ENCODE assay signal across 11 mouse cellular contexts in the genomic region with DNA sequence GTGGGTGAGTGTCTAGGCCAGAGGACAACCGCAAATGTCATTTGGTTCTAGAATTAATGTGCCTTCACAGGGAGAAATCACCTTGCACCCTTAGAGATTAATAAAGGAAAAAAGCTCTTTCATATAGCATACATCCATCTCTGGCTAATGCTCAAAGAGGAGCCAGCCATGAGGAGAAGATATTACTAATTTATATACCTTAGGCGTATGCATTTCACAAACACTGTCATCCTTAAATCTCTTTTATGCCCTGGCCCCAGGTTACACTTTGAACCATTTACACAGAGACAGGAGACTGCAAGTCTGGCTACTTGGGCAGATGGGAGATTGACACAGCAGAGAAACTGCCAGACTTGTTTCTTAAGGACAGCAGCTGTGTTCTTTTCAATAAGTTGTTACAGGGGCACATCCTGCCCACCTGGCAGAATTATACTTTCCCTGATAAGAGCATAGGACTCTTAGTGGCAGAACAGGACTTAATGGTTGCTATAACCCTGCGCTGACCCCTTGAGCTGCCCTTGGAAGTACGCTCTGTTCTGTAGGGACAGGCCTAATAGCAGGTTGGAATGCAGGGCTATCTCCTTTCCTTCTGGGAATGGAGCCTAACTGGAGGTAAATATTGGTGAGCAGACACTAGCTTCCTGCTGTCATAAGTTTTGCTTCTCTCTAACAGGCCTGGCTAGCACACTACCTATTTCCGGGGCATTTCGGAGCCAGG. TPM values are rescaled to one million over a fixed set of nuclear protein-coding genes. Genes with fewer than 3 reads are reported as not detected.
DNase-seq lines count a peak whose midpoint lies in the region; ATAC-seq lines count a peak whose summit lies in the region.
"Had no signal": no experiment of that assay in that cellular context is flagged by ENCODE, and none has a peak within 500 bp of the region (broad histone marks: within the 10 kb centered on the region; RNA-seq: fewer than 3 reads in every experiment).

No protein-coding gene starts in this region.

- no peaks in the 10 kb centered on the region for H3K27me3 ChIP-seq in neural tube, embryonic 11.5 days (ENCODE audit: control insufficient read depth, insufficient read depth, low read length)
- H3K27me3 ChIP-seq in heart, embryonic 12.5 days (replicated peaks): no peaks in the 10 kb centered on the region
- H3K27me3 ChIP-seq in stomach, embryonic 16.5 days (ENCODE audit: control insufficient read depth, insufficient read depth, low read length): no peaks in the 10 kb centered on the region
- H3K27me3 ChIP-seq: liver, embryonic 13.5 days; midbrain, embryonic 13.5 days had no signal

- H3K36me3 ChIP-seq in neural tube, embryonic 11.5 days (ENCODE audit: control insufficient read depth, insufficient read depth, low read length): no peaks in the 10 kb centered on the region
- H3K36me3 ChIP-seq in heart, embryonic 12.5 days: no peaks in the 10 kb centered on the region
- no peaks in the 10 kb centered on the region for H3K36me3 ChIP-seq in stomach, embryonic 16.5 days (ENCODE audit: control insufficient read depth, insufficient read depth, low read length)
- H3K36me3 ChIP-seq: liver, embryonic 13.5 days; midbrain, embryonic 13.5 days had no signal

- H3K4me3 ChIP-seq in neural tube, embryonic 11.5 days (ENCODE audit: low read depth, low read length): no peak overlapping the region
- H3K4me3 ChIP-seq in heart, embryonic 12.5 days: no peak overlapping the region
- no peak overlapping the region for H3K4me3 ChIP-seq in stomach, embryonic 16.5 days (replicated peaks; ENCODE audit: low read length)
- H3K4me3 ChIP-seq: liver, embryonic 13.5 days; midbrain, embryonic 13.5 days had no signal

- no peak overlapping the region for H3K4me2 ChIP-seq in neural tube, embryonic 11.5 days (ENCODE audit: low read depth)
- H3K4me2 ChIP-seq in heart, embryonic 12.5 days: no peak overlapping the region
- no peak overlapping the region for H3K4me2 ChIP-seq in stomach, embryonic 16.5 days (ENCODE audit: low read depth, low read length)
- H3K4me2 ChIP-seq: liver, embryonic 13.5 days; midbrain, embryonic 13.5 days had no signal

- WGBS in neural tube, embryonic 11.5 days: 73% methylated on average over 6 of the region's 6 CpGs
- 64% methylated on average over 6 of the region's 6 CpGs for WGBS in heart, embryonic 12.5 days
- 54% methylated on average over 6 of the region's 6 CpGs for WGBS in stomach, embryonic 16.5 days

- peak; percentile 30 for DNase-seq in heart, adult 8-10 months (ENCODE audit: low spot score)
- DNase-seq in heart, postnatal 14 days: no peak
- peak; percentile 10 for DNase-seq in neural tube, embryonic 11.5 days (ENCODE audit: low spot score)
- DNase-seq in neural tube, embryonic 10.5 days (ENCODE audit: extremely low spot score, low spot score): no peak
- DNase-seq in ovary, adult 18-20 months (ENCODE audit: low spot score): no peak
- DNase-seq in MN1 (ENCODE audit: low spot score): no peak
- DNase-seq: liver, embryonic 13.5 days; thymus, adult 18-20 months had no signal

- intact Hi-C loops in heart, postnatal 14 days (cut with DNase I): no loop called here

- H3K4me1 ChIP-seq in neural tube, embryonic 11.5 days (ENCODE audit: control insufficient read depth, insufficient read depth, low read length): no peaks in the 10 kb centered on the region
- H3K4me1 ChIP-seq in heart, embryonic 12.5 days (replicated peaks): peaks cover 21% of the 10 kb centered on the region
- peaks cover 23% of the 10 kb centered on the region for H3K4me1 ChIP-seq in stomach, embryonic 16.5 days (ENCODE audit: control insufficient read depth, insufficient read depth, low read length)

- no peaks in the 10 kb centered on the region for H3K9me3 ChIP-seq in neural tube, embryonic 11.5 days (ENCODE audit: control insufficient read depth, low read length)
- peaks cover 2% of the 10 kb centered on the region; the same call in 1 of the 2 replicates for H3K9me3 ChIP-seq in heart, embryonic 12.5 days (replicated peaks)
- no peaks in the 10 kb centered on the region for H3K9me3 ChIP-seq in stomach, embryonic 16.5 days (replicated peaks; ENCODE audit: control insufficient read depth, low read length)
- H3K9me3 ChIP-seq: liver, embryonic 13.5 days; midbrain, embryonic 13.5 days had no signal

- H3K9ac ChIP-seq in neural tube, embryonic 11.5 days (ENCODE audit: low read length): no peak overlapping the region
- H3K9ac ChIP-seq in heart, embryonic 12.5 days: no peak overlapping the region
- H3K9ac ChIP-seq in stomach, embryonic 16.5 days (ENCODE audit: low read length): no peak overlapping the region
- H3K9ac ChIP-seq: liver, embryonic 13.5 days; midbrain, embryonic 13.5 days had no signal

- ATAC-seq in neural tube, embryonic 11.5 days (ENCODE audit: insufficient read depth, low FRiP score, low TSS enrichment): no peak
- ATAC-seq in heart, embryonic 12.5 days (ENCODE audit: insufficient number of reproducible peaks, low FRiP score): 0 out of 2 replicates have a peak, but pooled peaks have one; percentile 48
- peak; percentile 25; the same call in 1 of the 2 replicates for ATAC-seq in stomach, embryonic 16.5 days (ENCODE audit: insufficient read depth, low FRiP score)
- ATAC-seq: midbrain, embryonic 13.5 days had no signal

- no peak overlapping the region for H3K27ac ChIP-seq in neural tube, embryonic 11.5 days (ENCODE audit: low read depth, low read length)
- 0 out of 2 replicates have a peak overlapping the region, but pooled peaks have one; percentile 9 for H3K27ac ChIP-seq in heart, embryonic 12.5 days (ENCODE audit: poor library complexity, severe bottlenecking)
- H3K27ac ChIP-seq in stomach, embryonic 16.5 days (ENCODE audit: low read length): peak overlapping the region; percentile 71
- H3K27ac ChIP-seq: liver, embryonic 13.5 days; midbrain, embryonic 13.5 days had no signal

RNA-seq across cellular contexts. Expression of a gene that starts 9.2 kb away (rescaled TPM):
- not detected for total RNA-seq in heart, adult 8-10 months (2022)
- total RNA-seq in heart, postnatal 14 days (2021): not detected
- not detected in 2 replicates for polyA plus RNA-seq in neural tube, embryonic 11.5 days (2014; fragmentation: Nextera tagmentation; extraction: Ambion mirVana)
- not detected in 2 replicates for polyA plus RNA-seq in heart, embryonic 12.5 days (2016; fragmentation: Nextera tagmentation; extraction: Ambion mirVana)
- polyA plus RNA-seq in stomach, embryonic 16.5 days (2015; fragmentation: Nextera tagmentation; extraction: Ambion mirVana): 0.16 and 0.32 TPM in 2 replicates
- polyA plus RNA-seq: liver, embryonic 13.5 days; midbrain, embryonic 13.5 days had no signal

RNA-seq across cellular contexts. Expression of a gene that starts 37.6 kb away (rescaled TPM):
- 1 to 10 TPM; 1.2 to 2.7 (median 1.6) TPM for total RNA-seq in heart, adult 8-10 months (2022)
- 1 to 10 TPM; 1.2 to 1.8 TPM for total RNA-seq in heart, postnatal 14 days (2021)
- polyA plus RNA-seq in neural tube, embryonic 11.5 days (2014; fragmentation: Nextera tagmentation; extraction: Ambion mirVana): 0.53 and 0.68 TPM in 2 replicates
- 2.5 and 2.6 TPM in 2 replicates for polyA plus RNA-seq in heart, embryonic 12.5 days (2016; fragmentation: Nextera tagmentation; extraction: Ambion mirVana)
- polyA plus RNA-seq in stomach, embryonic 16.5 days (2015; fragmentation: Nextera tagmentation; extraction: Ambion mirVana): 0.13 and 0.39 TPM in 2 replicates

RNA-seq across cellular contexts. Expression of a gene that starts 43.1 kb away (rescaled TPM):
- 10 to 100 TPM; 26.8 to 55.8 (median 33.1) TPM for total RNA-seq in heart, adult 8-10 months (2022)
- 10 to 100 TPM; 43.1 to 64.6 TPM for total RNA-seq in heart, postnatal 14 days (2021)
- 1.9 and 2.1 TPM in 2 replicates for polyA plus RNA-seq in neural tube, embryonic 11.5 days (2014; fragmentation: Nextera tagmentation; extraction: Ambion mirVana)
- 1.4 and 1.6 TPM in 2 replicates for polyA plus RNA-seq in heart, embryonic 12.5 days (2016; fragmentation: Nextera tagmentation; extraction: Ambion mirVana)
- polyA plus RNA-seq in stomach, embryonic 16.5 days (2015; fragmentation: Nextera tagmentation; extraction: Ambion mirVana): 63.3 and 92.5 TPM in 2 replicates

Comparison
In these comparisons a context has a peak if more than half of its experiments do, and no peak if none do; other contexts are left out.
1. DNase-seq: peak in heart, adult 8-10 months (single experiment) and neural tube, embryonic 11.5 days (single experiment); none in heart, postnatal 14 days (0 of 2), neural tube, embryonic 10.5 days (single experiment), ovary, adult 18-20 months (single experiment) and MN1 (single experiment).
2. RNA of a gene that starts 43.1 kb away (polyA plus RNA-seq): 63.3 to 92.5 TPM in stomach, embryonic 16.5 days; 1.9 to 2.1 TPM in neural tube, embryonic 11.5 days and 1.4 to 1.6 TPM in heart, embryonic 12.5 days; every median in the first group is over 10 times any median in the second.